Mouse (Mus musculus) heart, adult 2 months (tissue): ENCODE results near the gene Sostdc1.

Experiments used
- CTCF ChIP-seq: fragments of 200-600 bp; IDR thresholded peaks from 2 replicates; pipeline ENCODE4 v1.8.1; 2022; ENCODE audit warnings: antibody characterized with exemption, mild to moderate bottlenecking, moderate library complexity
- EP300 ChIP-seq: fragments of 200-500 bp; IDR thresholded peaks from 2 replicates; pipeline ENCODE4 v1.6.1; 2011; ENCODE audit warnings: low read depth, low read length, control low read depth; ENCODE audit not compliant: insufficient read depth
- POLR2A ChIP-seq: fragments of 200-500 bp; IDR thresholded peaks from 2 replicates; pipeline ENCODE4 v1.6.1; 2011; ENCODE audit warnings: mild to moderate bottlenecking, low read depth, low read length, control low read depth; ENCODE audit not compliant: insufficient read depth

DNA sequence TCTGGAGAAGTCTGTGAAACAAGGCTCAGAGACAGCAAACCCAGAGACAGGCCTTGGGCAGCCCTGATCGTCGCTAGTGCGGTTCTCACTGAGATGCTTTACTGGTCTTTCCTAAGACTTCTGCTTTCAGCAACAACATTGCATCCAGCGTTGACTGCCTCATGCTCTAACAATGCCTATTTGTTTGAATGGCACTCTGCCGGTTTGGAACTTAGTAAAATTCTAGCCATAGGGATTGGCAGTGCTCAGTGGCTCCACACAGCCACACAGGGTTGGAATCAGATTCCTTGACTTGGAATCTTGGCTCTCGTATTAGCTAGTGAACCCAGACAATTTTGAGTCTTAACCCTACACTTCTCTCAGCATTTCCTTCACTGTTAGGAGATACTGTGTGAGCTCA, 22.6 kb upstream of the Sostdc1 start:
- TF ChIP-seq CTCF (no peak), POLR2A (no peak), EP300 (no peak)
